Mouse (Mus musculus): ENCODE measurements around the gene Foxp3. TPM values are rescaled to one million over a fixed set of nuclear protein-coding genes. Genes with fewer than 3 reads are reported as not detected.

Foxp3 gene
- polyA plus RNA-seq, 1 experiment from 2014 or later, result not detected

DNA sequence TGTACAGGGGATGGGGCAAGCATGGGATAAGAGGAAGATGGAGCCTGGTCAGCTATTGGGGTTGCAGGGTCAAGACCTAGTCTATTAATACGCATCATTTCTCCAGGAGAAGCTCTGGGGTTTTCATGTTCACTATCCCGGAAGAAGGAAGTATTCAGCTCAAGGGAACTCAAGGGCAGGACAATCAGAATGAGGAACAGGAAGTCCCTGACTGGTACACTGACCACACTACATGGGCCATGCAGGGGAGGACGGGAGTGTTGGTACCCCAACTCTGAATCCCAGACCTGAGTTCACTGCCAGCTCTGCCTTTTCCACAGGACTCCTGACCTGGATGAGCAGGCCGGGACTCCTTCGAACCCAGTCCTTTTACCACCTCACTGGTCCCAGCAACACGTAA lies 59.1 kb downstream of the Foxp3 start:
- Histone ChIP-seq H3K4me1 (no peaks in the 10 kb centered on the region), H3K4me2 (no peak overlapping the region), H3K9me3 (replicated peaks) (no peaks in the 10 kb centered on the region), H3K27ac (no peak overlapping the region), H3K4me3 (replicated peaks) (no peak overlapping the region), H3K9ac (no peak overlapping the region), H3K36me3 (no peaks in the 10 kb centered on the region), H3K27me3 (no peaks in the 10 kb centered on the region)
- WGBS, result 87% methylated on average over 6 of the region's 6 CpGs
- ATAC-seq (replicated peaks; ENCODE audit: low FRiP score), result no peak

DNA sequence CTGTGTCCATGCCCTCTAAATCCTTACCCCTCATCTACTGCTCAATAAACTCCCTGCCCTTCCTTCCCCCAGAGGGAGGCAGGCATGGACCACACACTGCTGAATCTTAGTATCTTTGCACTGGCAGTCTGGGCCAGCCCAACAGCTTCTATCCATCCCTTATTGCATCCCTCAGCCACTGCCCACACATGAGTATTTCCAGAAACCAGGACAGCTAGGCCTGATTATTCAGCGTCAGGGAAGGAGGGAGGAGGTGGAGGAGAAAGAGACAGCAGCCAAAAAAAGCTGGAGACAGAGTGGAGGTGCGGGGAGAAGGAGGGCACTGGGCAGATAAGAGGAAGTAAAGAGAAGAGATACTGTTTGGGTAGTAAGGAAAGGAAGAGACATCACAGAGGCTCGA lies 61.7 kb downstream of the Foxp3 start:
- Histone ChIP-seq H3K27ac (no peak overlapping the region), H3K4me2 (no peak overlapping the region), H3K9ac (no peak overlapping the region), H3K4me1 (no peaks in the 10 kb centered on the region), H3K27me3 (peaks cover 12% of the 10 kb centered on the region), H3K9me3 (replicated peaks) (no peaks in the 10 kb centered on the region), H3K4me3 (replicated peaks) (no peak overlapping the region), H3K36me3 (no peaks in the 10 kb centered on the region)
- ATAC-seq (replicated peaks; ENCODE audit: low FRiP score), result no peak
- WGBS, result 72% methylated on average over 3 of the region's 3 CpGs

GRCm38 (mm10) chrX:7638401-7639091 lies 65.1 kb downstream of the Foxp3 start, which contains the start of gene Syp:
Gene Syp, plus strand, starts transcription at chrX:7638471.
- Histone ChIP-seq H3K9ac (no peak within 1 kb of the TSS), H3K27me3 (peaks cover 17% of the 10 kb centered on the region)
- 25% methylated on average over 25 of the region's 42 CpGs for WGBS

DNA sequence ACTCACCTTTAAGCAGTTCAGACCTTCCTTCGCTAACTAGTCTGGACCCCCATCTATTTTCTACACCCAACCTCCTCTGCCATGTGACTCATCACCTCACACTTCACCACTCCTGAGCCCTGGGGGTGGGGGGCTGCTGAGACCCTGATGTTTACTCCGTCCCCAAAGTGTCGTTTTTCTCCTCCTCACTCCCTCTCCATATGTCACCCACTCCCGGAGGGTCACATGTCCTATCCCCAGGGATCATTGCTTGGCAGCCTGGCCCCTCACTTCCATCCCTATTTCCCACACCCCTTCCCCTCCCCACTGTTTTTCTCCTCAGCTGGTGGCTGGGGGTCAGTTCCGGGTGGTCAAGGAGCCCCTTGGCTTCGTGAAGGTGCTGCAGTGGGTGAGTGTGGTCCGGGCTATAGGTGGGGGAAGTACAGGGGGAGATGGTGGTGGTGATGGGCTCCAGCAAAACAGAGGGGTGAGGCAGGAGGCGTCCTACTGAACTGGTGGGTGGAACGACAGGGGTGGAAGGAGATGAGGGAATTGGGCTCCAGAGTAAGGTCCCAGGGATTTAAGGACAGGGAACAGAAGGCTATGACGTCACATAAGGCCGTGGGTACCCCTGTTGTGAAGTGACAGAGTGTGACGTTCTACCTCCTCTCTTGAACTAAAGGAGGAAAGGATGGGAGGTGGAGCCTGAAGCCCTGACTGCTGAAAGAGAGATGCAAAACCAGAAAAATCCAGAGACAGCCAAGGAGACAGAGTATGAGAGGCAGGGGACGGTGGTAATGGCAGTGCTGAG lies 66.3 kb downstream of the Foxp3 start:
- no peaks in the 10 kb centered on the region for H3K36me3 ChIP-seq
- 20% methylated on average over 13 of the region's 13 CpGs for WGBS
- no peak overlapping the region for H3K27ac ChIP-seq
- H3K27me3 ChIP-seq, result peaks cover 17% of the 10 kb centered on the region
- peak overlapping the region; percentile 55; the same call in 1 of the 2 replicates for H3K4me2 ChIP-seq
- H3K4me1 ChIP-seq, result no peaks in the 10 kb centered on the region
- no peak for ATAC-seq (replicated peaks; ENCODE audit: low FRiP score)
- H3K4me3 ChIP-seq (replicated peaks), result no peak overlapping the region
- H3K9ac ChIP-seq, result no peak overlapping the region
- H3K9me3 ChIP-seq (replicated peaks), result no peaks in the 10 kb centered on the region

More at GRCm38 (mm10) chrX:7638401-7639091, 65.1 kb downstream of the Foxp3 start, which contains the start of gene Syp:
- Histone ChIP-seq H3K4me2 (peak within 1 kb of the TSS; percentile 55), H3K36me3 (no peaks in the 10 kb centered on the region), H3K4me3 (replicated peaks) (peak within 1 kb of the TSS; percentile 36), H3K4me1 (no peaks in the 10 kb centered on the region), H3K27ac (no peak within 1 kb of the TSS), H3K9me3 (replicated peaks) (no peaks in the 10 kb centered on the region)
- peak; percentile 89 for ATAC-seq (replicated peaks; ENCODE audit: low FRiP score)

GRCm38 (mm10) chrX:7640785-7641184 lies 67.3 kb downstream of the Foxp3 start:
- no peaks in the 10 kb centered on the region for H3K36me3 ChIP-seq
- no peak overlapping the region for H3K4me3 ChIP-seq (replicated peaks)
- 28% methylated on average over 12 of the region's 12 CpGs for WGBS
- H3K9me3 ChIP-seq (replicated peaks), result no peaks in the 10 kb centered on the region
- no peak for ATAC-seq (replicated peaks; ENCODE audit: low FRiP score)
- no peak overlapping the region for H3K9ac ChIP-seq
- no peak overlapping the region for H3K4me2 ChIP-seq
- peaks cover 17% of the 10 kb centered on the region for H3K27me3 ChIP-seq
- H3K27ac ChIP-seq, result no peak overlapping the region
- H3K4me1 ChIP-seq, result no peaks in the 10 kb centered on the region

Other genes with a start within 250 kb of the Foxp3 start
- 0.78 and 1.1 TPM in 2 replicates for gene Usp27x, start 197.8 kb upstream of the Foxp3 start, polyA plus RNA-seq (2015; fragmentation: Nextera tagmentation; extraction: Ambion mirVana)
- 2.0 TPM in 2 replicates for gene Ppp1r3f, start 639 bp downstream of the Foxp3 start, polyA plus RNA-seq (2015; fragmentation: Nextera tagmentation; extraction: Ambion mirVana)
- gene Ccdc22, start 31.9 kb downstream of the Foxp3 start, polyA plus RNA-seq (2015; fragmentation: Nextera tagmentation; extraction: Ambion mirVana), result 29.9 and 30.5 TPM in 2 replicates
- 0.04 TPM in 1 of 2 replicates, not detected in the other for gene Cacna1f, start 33.4 kb downstream of the Foxp3 start, polyA plus RNA-seq (2015; fragmentation: Nextera tagmentation; extraction: Ambion mirVana)
- gene Syp, start 64.8 kb downstream of the Foxp3 start, polyA plus RNA-seq (2015; fragmentation: Nextera tagmentation; extraction: Ambion mirVana), result 2.2 and 5.5 TPM in 2 replicates
- gene Prickle3, start 83.6 kb downstream of the Foxp3 start, polyA plus RNA-seq (2015; fragmentation: Nextera tagmentation; extraction: Ambion mirVana), result 10.9 and 13.2 TPM in 2 replicates
- gene Plp2, start 97.7 kb downstream of the Foxp3 start, polyA plus RNA-seq (2015; fragmentation: Nextera tagmentation; extraction: Ambion mirVana), result 156 and 168 TPM in 2 replicates
- gene Magix, start 107.6 kb downstream of the Foxp3 start, polyA plus RNA-seq (2015; fragmentation: Nextera tagmentation; extraction: Ambion mirVana), result 0.58 and 0.68 TPM in 2 replicates
- gene Gpkow, start 123.5 kb downstream of the Foxp3 start, polyA plus RNA-seq (2015; fragmentation: Nextera tagmentation; extraction: Ambion mirVana), result 40.3 and 42.5 TPM in 2 replicates
- 35.4 and 38.6 TPM in 2 replicates for gene Wdr45, start 140.7 kb downstream of the Foxp3 start, polyA plus RNA-seq (2015; fragmentation: Nextera tagmentation; extraction: Ambion mirVana)
- gene Gm45208, start 148.6 kb downstream of the Foxp3 start, polyA plus RNA-seq (2015; fragmentation: Nextera tagmentation; extraction: Ambion mirVana), result 0.96 TPM in 1 of 2 replicates, not detected in the other
- gene Praf2, start 154.8 kb downstream of the Foxp3 start, polyA plus RNA-seq (2015; fragmentation: Nextera tagmentation; extraction: Ambion mirVana), result 64.4 and 68.9 TPM in 2 replicates
- 19.6 and 20.2 TPM in 2 replicates for gene Ccdc120, start 177.3 kb downstream of the Foxp3 start, polyA plus RNA-seq (2015; fragmentation: Nextera tagmentation; extraction: Ambion mirVana)
- gene Tfe3, start 188.9 kb downstream of the Foxp3 start, polyA plus RNA-seq (2015; fragmentation: Nextera tagmentation; extraction: Ambion mirVana), result 26.3 and 30.9 TPM in 2 replicates
- 44.1 and 51.8 TPM in 2 replicates for gene Gripap1, start 216.1 kb downstream of the Foxp3 start, polyA plus RNA-seq (2015; fragmentation: Nextera tagmentation; extraction: Ambion mirVana)
- gene Kcnd1, start 248.6 kb downstream of the Foxp3 start, polyA plus RNA-seq (2015; fragmentation: Nextera tagmentation; extraction: Ambion mirVana), result 1.6 and 1.9 TPM in 2 replicates

Measured in kidney, embryonic 15.5 days (tissue).